ENCODE assay signal across 15 mouse cellular contexts in genomic region chr3:101363574-101363973, GRCm38 (mm10). TPM values are rescaled to one million over a fixed set of nuclear protein-coding genes. Genes with fewer than 3 reads are reported as not detected.
DNase-seq lines count a peak whose midpoint lies in the region; ATAC-seq lines count a peak whose summit lies in the region.
"Had no signal": no experiment of that assay in that cellular context is flagged by ENCODE, and none has a peak within 500 bp of the region (broad histone marks: within the 10 kb centered on the region; RNA-seq: fewer than 3 reads in every experiment).

No protein-coding gene starts in this region.

- peaks cover 26% of the 10 kb centered on the region for H3K4me1 ChIP-seq in heart, embryonic 12.5 days (replicated peaks)

- peak; percentile 39 to 55 for DNase-seq in heart, adult 18-20 months
- peak; percentile 39 for DNase-seq in ES-CJ7 (ENCODE audit: low read depth, low spot score)
- peak; percentile 47 for DNase-seq in gastrocnemius, postnatal 14 days
- peak; percentile 33 to 38 for DNase-seq in heart, postnatal 14 days
- DNase-seq in right cerebral cortex, adult 2 months (ENCODE audit: low spot score in 2 of 2), result no peak
- DNase-seq in left cerebral cortex, adult 18-20 months (ENCODE audit: low spot score in 2 of 2), result no peak
- DNase-seq: cerebellum, adult 9-11 months; layer of hippocampus, postnatal 36 days; liver, embryonic 13.5 days; right cerebral cortex, adult 18-20 months had no signal

- no peak overlapping the region for H3K27ac ChIP-seq in heart, embryonic 12.5 days (ENCODE audit: poor library complexity, severe bottlenecking)
- H3K27ac ChIP-seq: forebrain, embryonic 12.5 days; liver, embryonic 13.5 days had no signal

- no peak for ATAC-seq in heart, embryonic 12.5 days (ENCODE audit: insufficient number of reproducible peaks, low FRiP score)
- ATAC-seq in cerebellum, adult (ENCODE audit: insufficient number of reproducible peaks, low FRiP score, low TSS enrichment), result no peak
- ATAC-seq: inflammation-experienced regulatory T-cells, adult 6 months; Patski had no signal

- WGBS in heart, embryonic 12.5 days, result 68% methylated on average over 7 of the region's 7 CpGs

- no peaks in the 10 kb centered on the region for H3K9me3 ChIP-seq in heart, embryonic 12.5 days (replicated peaks)
- H3K9me3 ChIP-seq: forebrain, embryonic 12.5 days; liver, embryonic 13.5 days had no signal

- H3K36me3 ChIP-seq in heart, embryonic 12.5 days, result no peaks in the 10 kb centered on the region
- H3K36me3 ChIP-seq: forebrain, embryonic 12.5 days; liver, embryonic 13.5 days had no signal

- H3K9ac ChIP-seq in heart, embryonic 12.5 days, result no peak overlapping the region
- H3K9ac ChIP-seq: forebrain, embryonic 12.5 days; liver, embryonic 13.5 days had no signal

- intact Hi-C loops in gastrocnemius, postnatal 14 days (cut with DNase I; ENCODE audit: low total_unique reads), result no loop called here
- intact Hi-C loops in heart, postnatal 14 days (cut with DNase I), result no loop called here

- no peaks in the 10 kb centered on the region for H3K27me3 ChIP-seq in heart, embryonic 12.5 days (replicated peaks)
- H3K27me3 ChIP-seq: liver, embryonic 13.5 days; Patski had no signal

- no peak overlapping the region for H3K4me2 ChIP-seq in heart, embryonic 12.5 days
- H3K4me2 ChIP-seq: forebrain, embryonic 12.5 days; liver, embryonic 13.5 days had no signal

- no peak overlapping the region for H3K4me3 ChIP-seq in heart, embryonic 12.5 days
- H3K4me3 ChIP-seq: forebrain, embryonic 12.5 days; liver, embryonic 13.5 days had no signal

RNA-seq across cellular contexts. Expression of gene Igsf3, which starts 13.3 kb away (rescaled TPM):
- 10 to 100 TPM; 10.5 to 10.6 TPM for total RNA-seq in heart, adult 18-20 months (2021)
- polyA plus RNA-seq in heart, embryonic 12.5 days (2016; fragmentation: Nextera tagmentation; extraction: Ambion mirVana), result 46.6 and 46.8 TPM in 2 replicates
- total RNA-seq in gastrocnemius, postnatal 14 days (2021), result 10 to 100 TPM in 1 of 2 experiments, 1 to 10 TPM in 1; 6.6 to 10.6 TPM
- 10 to 100 TPM; 14.9 to 16.8 TPM for total RNA-seq in heart, postnatal 14 days (2021)
- 10 to 100 TPM; 18.0 to 18.5 TPM for total RNA-seq in left cerebral cortex, adult 18-20 months (2021)

Comparison
In these comparisons a context has a peak if more than half of its experiments do, and no peak if none do; other contexts are left out.
1. DNase-seq: peak in heart, adult 18-20 months (2 of 2), ES-CJ7 (single experiment), gastrocnemius, postnatal 14 days (single experiment) and heart, postnatal 14 days (2 of 2); none in right cerebral cortex, adult 2 months (0 of 2) and left cerebral cortex, adult 18-20 months (0 of 2).